8 mouse cellular contexts compared by ENCODE assay signal in the genomic region with DNA sequence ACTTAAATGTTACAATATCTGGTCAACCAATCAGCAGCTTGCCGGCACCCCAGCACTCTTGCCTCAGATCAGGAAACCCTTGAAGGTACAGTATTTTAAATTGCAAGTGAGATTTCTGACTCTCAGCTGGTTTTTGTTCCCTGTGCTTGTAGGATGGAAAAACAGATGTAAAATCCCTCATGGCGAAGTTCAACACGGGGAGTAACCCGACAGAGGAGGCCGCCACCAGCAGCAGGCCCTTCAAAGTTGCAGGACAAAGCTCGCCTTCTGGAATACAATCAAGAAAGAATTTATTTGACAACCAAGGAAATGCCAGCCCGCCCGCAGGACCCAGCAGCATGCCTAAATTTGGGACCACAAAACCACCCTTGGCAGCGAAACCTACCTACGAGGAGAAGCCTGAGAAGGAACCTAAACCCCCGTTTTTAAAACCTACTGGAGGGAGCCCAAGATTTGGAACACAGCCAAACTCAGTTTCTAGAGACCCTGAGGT. TPM values are rescaled to one million over a fixed set of nuclear protein-coding genes. Genes with fewer than 3 reads are reported as not detected.
DNase-seq lines count a peak whose midpoint lies in the region; ATAC-seq lines count a peak whose summit lies in the region.
"Had no signal": no experiment of that assay in that cellular context is flagged by ENCODE, and none has a peak within 500 bp of the region (broad histone marks: within the 10 kb centered on the region; RNA-seq: fewer than 3 reads in every experiment).

No protein-coding gene starts in this region.

- no peaks in the 10 kb centered on the region for H3K36me3 ChIP-seq in intestine, embryonic 15.5 days

- ATAC-seq in intestine, embryonic 15.5 days: no peak
- peak; percentile 72 for ATAC-seq in megakaryocyte progenitor cell, adult 5-6 weeks (replicated peaks; ENCODE audit: poor library complexity)

- H3K4me1 ChIP-seq in intestine, embryonic 15.5 days (replicated peaks): 0 out of 2 replicates have a peak, but pooled peaks cover 3% of the 10 kb centered on the region

- no peak overlapping the region for H3K9ac ChIP-seq in intestine, embryonic 15.5 days

- peak; percentile 59 for DNase-seq in 416B (ENCODE audit: low read depth)
- DNase-seq in CD4-positive, CD25-positive, alpha-beta regulatory T cell, adult 2 months (ENCODE audit: low read depth, low spot score): peak; percentile 79
- DNase-seq in layer of hippocampus, adult 8-10 months (ENCODE audit: low spot score in 2 of 2): no peak
- DNase-seq in left cerebral cortex, postnatal 36 days (ENCODE audit: low spot score in 2 of 2): no peak
- no peak for DNase-seq in adrenal gland, adult 8-10 months
- DNase-seq: layer of hippocampus, postnatal 36 days had no signal

- 77% methylated on average over 11 of the region's 11 CpGs for WGBS in intestine, embryonic 15.5 days

- intact Hi-C loops in left cerebral cortex, postnatal 36 days (cut with DNase I): no loop called here

- no peaks in the 10 kb centered on the region for H3K27me3 ChIP-seq in intestine, embryonic 15.5 days (replicated peaks)

- no peak overlapping the region for H3K27ac ChIP-seq in intestine, embryonic 15.5 days

- no peak overlapping the region for H3K4me3 ChIP-seq in intestine, embryonic 15.5 days (replicated peaks)

- peak overlapping the region; percentile 27; the same call in 1 of the 2 replicates for H3K4me2 ChIP-seq in intestine, embryonic 15.5 days (replicated peaks)

- H3K9me3 ChIP-seq in intestine, embryonic 15.5 days: no peaks in the 10 kb centered on the region

RNA-seq across cellular contexts. Expression of gene Fyb, which starts 57.2 kb away (rescaled TPM):
- polyA plus RNA-seq in intestine, embryonic 15.5 days (2015; fragmentation: Nextera tagmentation; extraction: Ambion mirVana): 6.5 and 8.6 TPM in 2 replicates
- 30.8 and 42.1 TPM in 2 replicates for total RNA-seq in megakaryocyte progenitor cell, adult 5-6 weeks (2015)
- total RNA-seq in megakaryocyte progenitor cell, adult 5-6 weeks (2017): 7.2 and 15.9 TPM in 2 replicates
- total RNA-seq in layer of hippocampus, adult 8-10 months (2022): 10 to 100 TPM in 2 of 4 experiments, 1 to 10 TPM in 2; 6.0 to 32.8 (median 16.2) TPM
- 1 to 10 TPM; 9.0 to 9.9 TPM for total RNA-seq in left cerebral cortex, postnatal 36 days (2021)
- 10 to 100 TPM; 19.1 to 48.4 (median 40.8) TPM for total RNA-seq in adrenal gland, adult 8-10 months (2022)

Comparison
In these comparisons a context has a peak if more than half of its experiments do, and no peak if none do; other contexts are left out.
1. DNase-seq: peak in 416B (single experiment) and CD4-positive, CD25-positive, alpha-beta regulatory T cell, adult 2 months (single experiment); none in layer of hippocampus, adult 8-10 months (0 of 2), left cerebral cortex, postnatal 36 days (0 of 2) and adrenal gland, adult 8-10 months (single experiment).